Mouse (Mus musculus) layer of hippocampus, adult 9-11 months (tissue): ENCODE measurements around the gene Vmn1r231.

Experiments used
- DNase-seq: peaks from one replicate; pipeline ENCODE4 v3.0.0; 2022

Vmn1r231 gene

GRCm38 (mm10) chr17:20904991-20905390, at the start of gene Vmn1r231:
TSS of gene Vmn1r231 (minus strand) at chr17:20905091.
- no peak for DNase-seq

- no peak for DNase-seq
Observed at GRCm38 (mm10) chr17:20946636-20947035, 41.7 kb upstream of the Vmn1r231 start.

DNA sequence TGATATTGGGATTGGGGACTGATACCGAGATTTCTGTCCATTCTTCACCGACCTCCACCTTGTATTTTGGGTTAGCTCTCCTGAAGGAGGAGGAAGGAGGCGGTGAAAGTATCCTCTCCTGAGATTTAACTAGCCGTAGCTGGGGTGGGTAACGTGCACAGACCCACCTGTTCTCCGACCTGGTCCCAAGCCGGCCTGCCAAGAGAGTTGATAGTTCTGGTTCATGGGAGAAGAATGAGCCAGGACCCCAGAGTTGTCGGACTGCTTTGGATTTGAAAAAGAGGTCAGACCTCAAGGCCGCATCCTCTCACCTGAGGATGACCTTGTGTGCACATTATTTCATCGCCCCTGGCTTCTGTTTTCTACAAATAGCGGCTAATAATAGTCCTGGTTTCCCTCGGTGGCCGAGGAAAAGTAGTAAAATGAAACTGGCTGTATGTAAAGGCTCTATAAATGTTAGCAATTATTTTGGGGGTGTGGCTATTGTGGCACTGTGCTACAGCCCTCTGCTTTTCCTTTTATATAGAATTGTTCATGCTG, 41.2 kb upstream of the Vmn1r231 start:
- DNase-seq = no peak

GRCm38 (mm10) chr17:20944985-20945891, 40.3 kb upstream of the Vmn1r231 start, which contains the start of gene Ppp2r1a:
TSS of gene Ppp2r1a (plus strand) at chr17:20945311.
- DNase-seq = peak; percentile 100

DNA sequence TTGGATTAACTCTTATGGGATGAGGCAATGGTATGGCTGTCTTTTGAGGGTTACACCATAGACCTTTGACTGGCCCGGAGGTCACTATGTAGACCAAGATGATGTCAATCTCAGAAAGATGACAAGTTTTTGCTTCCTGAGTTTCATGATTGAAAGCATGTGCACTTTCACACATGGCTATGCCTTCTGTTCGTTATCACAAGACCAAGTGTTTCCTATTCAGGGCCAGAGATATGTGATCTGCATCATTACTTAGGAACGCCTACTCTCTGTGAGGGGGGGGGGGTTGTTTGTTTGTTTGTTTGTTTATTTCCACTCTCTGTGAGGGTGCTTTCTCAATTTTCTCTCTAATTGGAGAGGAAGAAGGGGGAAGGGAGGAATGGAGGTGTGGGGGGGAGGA, 39.3 kb upstream of the Vmn1r231 start:
- no peak for DNase-seq

DNA sequence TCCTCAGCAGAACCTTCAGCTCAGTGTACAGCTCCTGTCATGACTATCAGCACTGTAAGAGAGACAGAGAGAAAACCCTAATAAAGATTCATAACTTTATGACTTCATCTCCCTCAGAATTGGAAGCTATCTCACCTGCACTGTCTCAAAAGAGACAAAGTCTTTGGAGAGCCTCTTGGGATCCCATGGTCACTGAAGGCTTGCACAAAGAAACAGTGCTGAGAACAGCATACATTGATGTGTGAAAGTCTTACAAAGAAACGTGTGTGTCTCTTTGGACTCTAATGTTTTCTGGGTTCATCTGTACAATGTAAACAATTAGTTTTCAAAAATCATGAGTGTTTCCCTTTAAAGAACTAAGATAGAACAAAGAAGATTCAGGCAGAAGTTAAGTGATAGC, 14.7 kb upstream of the Vmn1r231 start, which contains the start of gene Vmn1r232:
Gene Vmn1r232, minus strand, starts transcription at position 101 of the 400 bp plus-strand sequence.
- no peak for DNase-seq

DNA sequence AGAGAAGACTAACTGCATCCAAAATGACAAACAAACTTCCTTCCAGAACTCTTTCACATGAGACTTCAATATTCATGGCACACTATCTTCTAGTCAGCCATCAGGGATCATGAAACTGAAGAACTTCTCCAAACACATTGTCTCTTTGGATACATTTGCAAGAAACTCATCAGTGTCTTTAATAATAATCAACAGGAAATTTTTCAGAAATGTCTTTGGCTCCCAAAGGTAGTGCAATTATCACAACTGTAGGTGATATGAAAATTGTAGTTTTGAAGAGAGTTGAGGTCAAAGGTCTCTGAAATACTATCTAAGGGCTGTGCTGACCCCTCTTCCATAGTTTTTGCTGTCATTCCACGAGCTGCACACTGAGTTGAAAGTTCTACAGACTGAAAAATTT, 64.7 kb downstream of the Vmn1r231 start, which contains the start of gene Vmn1r230:
Gene Vmn1r230, plus strand, starts transcription at position 301 of the 400 bp plus-strand sequence.
- DNase-seq = no peak
